Mouse (Mus musculus) CH12.LX (cell line): Measurements from ENCODE around the gene Zdhhc4.
A peak's percentile ranks its signal among the peaks of the same experiment; 100 is the strongest.

Experiments used
- CHD1 ChIP-seq: IDR thresholded peaks from 2 replicates; pipeline ENCODE4 v1.6.1; 2012; ENCODE audit warnings: low read depth, low read length, improper control_type of control experiment, inconsistent platforms
- CHD2 ChIP-seq: IDR thresholded peaks from 2 replicates; pipeline ENCODE4 v1.6.1; 2011; ENCODE audit warnings: low read length, improper control_type of control experiment
- CTCF ChIP-seq, 2 experiments: IDR thresholded peaks in 1 of 2; conservative IDR thresholded peaks in 1 of 2; 2 replicates each; pipeline ENCODE4 v1.5.1; 2011 to 2012; ENCODE audit warnings: low read depth in 2 of 2, low read length in 2 of 2, improper control_type of control experiment in 1 of 2, inconsistent platforms in 1 of 2, mild to moderate bottlenecking in 1 of 2, moderate library complexity in 1 of 2
- EP300 ChIP-seq: IDR thresholded peaks from 2 replicates; pipeline ENCODE4 v1.6.1; 2011; ENCODE audit warnings: low read length, improper control_type of control experiment
- MAFK ChIP-seq: IDR thresholded peaks from 2 replicates; pipeline ENCODE4 v1.6.1; 2011; ENCODE audit warnings: low read length, improper control_type of control experiment; ENCODE audit not compliant: insufficient replicate concordance
- MAZ ChIP-seq: IDR thresholded peaks from 2 replicates; pipeline ENCODE4 v1.6.1; 2012; ENCODE audit warnings: low read depth, mild to moderate bottlenecking, inconsistent platforms, low read length, improper control_type of control experiment, moderate library complexity
- MXI1 ChIP-seq: IDR thresholded peaks from 2 replicates; pipeline ENCODE4 v1.6.1; 2011; ENCODE audit warnings: mild to moderate bottlenecking, low read depth, low read length, improper control_type of control experiment
- POLR2A ChIP-seq: IDR thresholded peaks from 2 replicates; pipeline ENCODE4 v1.6.1; 2011; ENCODE audit warnings: low read depth, mild to moderate bottlenecking, improper control_type of control experiment, low read length
- UBTF ChIP-seq: IDR thresholded peaks from 2 replicates; pipeline ENCODE4 v1.6.1; 2012; ENCODE audit warnings: low read depth, mild to moderate bottlenecking, inconsistent platforms, low read length, improper control_type of control experiment, moderate library complexity
- ZC3H11A ChIP-seq: IDR thresholded peaks from 2 replicates; pipeline ENCODE4 v1.6.1; 2012; ENCODE audit warnings: low read depth, mild to moderate bottlenecking, inconsistent platforms, low read length, improper control_type of control experiment

DNA sequence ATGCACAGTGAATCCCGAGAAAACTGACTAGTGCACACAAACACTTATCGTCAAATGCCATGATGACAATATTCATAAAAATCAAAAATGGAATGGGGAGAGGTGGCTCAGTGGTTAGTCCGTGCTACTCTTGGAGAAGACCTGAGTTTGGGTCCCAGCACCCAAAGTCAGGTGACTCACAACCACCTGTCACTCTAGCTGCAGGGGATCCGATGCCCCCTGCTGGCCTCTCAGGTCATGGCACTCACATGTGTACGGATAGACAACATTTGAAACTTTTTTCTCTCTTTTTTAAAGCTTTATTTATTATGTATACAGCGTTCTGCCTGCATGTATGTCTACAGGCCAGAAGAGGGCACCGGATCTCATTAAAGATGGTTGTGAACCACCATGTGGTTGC lies 30.7 kb downstream of the Zdhhc4 start:
- TF ChIP-seq EP300 (no peak), UBTF (no peak), MAZ (no peak), CTCF (conservative IDR thresholded peaks at IDR 0.05 in 1 of 2, IDR thresholded peaks at IDR 0.05 in 1 of 2; ENCODE audit: low read depth in 2 of 2, low read length in 2 of 2) (peak; percentile 37 to 42), ZC3H11A (no peak), MAFK (no peak), CHD2 (no peak), CHD1 (no peak), MXI1 (no peak), POLR2A (no peak)
